Mouse (Mus musculus) cerebellum, adult 2 months (tissue): ENCODE data around the gene Adprm.

Experiments
- CTCF ChIP-seq: fragments of 200-500 bp; IDR thresholded peaks from 2 replicates; pipeline ENCODE4 v1.5.1; 2011; ENCODE audit warnings: low read depth, mild to moderate bottlenecking, control low read depth, low read length, moderate library complexity, borderline replicate concordance; ENCODE audit not compliant: insufficient read depth
- POLR2A ChIP-seq: fragments of 200-500 bp; IDR thresholded peaks from 2 replicates; pipeline ENCODE4 v1.6.1; 2011; ENCODE audit warnings: low read length, control low read depth, borderline replicate concordance; ENCODE audit not compliant: insufficient read depth

DNA sequence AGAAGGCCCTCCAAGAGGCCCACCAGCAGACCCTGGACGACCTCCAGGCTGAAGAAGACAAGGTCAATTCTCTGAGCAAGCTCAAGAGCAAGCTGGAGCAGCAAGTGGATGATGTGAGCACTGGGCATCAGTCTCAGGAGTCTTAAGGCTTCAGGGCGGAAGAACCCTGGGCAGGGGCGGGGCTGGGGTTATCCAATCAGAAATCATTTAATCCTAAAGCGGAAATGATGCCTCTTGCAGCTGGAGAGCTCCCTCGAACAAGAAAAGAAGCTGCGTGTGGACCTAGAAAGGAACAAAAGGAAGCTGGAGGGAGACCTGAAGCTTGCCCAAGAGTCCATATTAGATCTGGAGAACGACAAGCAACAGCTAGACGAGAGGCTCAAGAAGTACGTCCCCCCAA, 40.8 kb upstream of the Adprm start:
- TF ChIP-seq CTCF (no peak), POLR2A (no peak)
